Mouse (Mus musculus) liver, adult 2 months (tissue): ENCODE data around the gene Mrln. TPM values are rescaled to one million over a fixed set of nuclear protein-coding genes. Genes with fewer than 3 reads are reported as not detected.
A peak's percentile ranks its signal among the peaks of the same experiment; 100 is the strongest.

ENCODE experiments used
- DNase-seq: peaks from one replicate; pipeline ENCODE4 v3.0.0-alpha.2; 2011; ENCODE audit warnings: low read depth, low spot score; ENCODE audit errors: extremely low read depth
- H3K27ac ChIP-seq: fragments of 200-500 bp; replicated peaks from 2 replicates; pipeline ENCODE4 v1.5.1; 2012; ENCODE audit warnings: low read depth, mild to moderate bottlenecking, control low read depth, inconsistent platforms, low read length; ENCODE audit not compliant: insufficient read depth
- H3K27me3 ChIP-seq: fragments of 200-500 bp; 2 replicates; pipeline ENCODE4 v1.6.1; 2012; ENCODE audit warnings: mild to moderate bottlenecking, moderate library complexity, low read length, inconsistent platforms; ENCODE audit not compliant: control insufficient read depth, insufficient read depth
- H3K36me3 ChIP-seq: fragments of 200-500 bp; 2 replicates; pipeline ENCODE4 v1.6.1; 2012; ENCODE audit warnings: low read length, inconsistent platforms; ENCODE audit not compliant: control insufficient read depth, insufficient read depth
- H3K4me1 ChIP-seq: fragments of 200-500 bp; 2 replicates; pipeline ENCODE4 v1.6.1; 2011; ENCODE audit warnings: low read length; ENCODE audit not compliant: control insufficient read depth, insufficient read depth
- H3K4me3 ChIP-seq: fragments of 200-500 bp; 2 replicates; pipeline ENCODE4 v1.5.1; 2011; ENCODE audit warnings: low read depth, mild to moderate bottlenecking, control low read depth, low read length, moderate library complexity; ENCODE audit not compliant: insufficient read depth
- H3K79me2 ChIP-seq: fragments of 200-500 bp; 2 replicates; pipeline ENCODE4 v1.6.1; 2012; ENCODE audit warnings: inconsistent platforms, mild to moderate bottlenecking, low read length, moderate library complexity; ENCODE audit not compliant: control insufficient read depth, insufficient read depth
- H3K9ac ChIP-seq: fragments of 200-500 bp; 2 replicates; pipeline ENCODE4 v1.6.1; 2012; ENCODE audit warnings: low read depth, mild to moderate bottlenecking, control low read depth, inconsistent platforms, low read length
- CTCF ChIP-seq: fragments of 200-500 bp; IDR thresholded peaks from 2 replicates; pipeline ENCODE4 v1.5.1; 2011; ENCODE audit warnings: low read depth, low read length, control low read depth
- POLR2A ChIP-seq: fragments of 200-500 bp; IDR thresholded peaks from 2 replicates; pipeline ENCODE4 v1.6.1; 2011; ENCODE audit warnings: low read length, control low read depth; ENCODE audit not compliant: insufficient read depth; ENCODE audit errors: extremely low read depth
- WGBS: fragments of 180-500 bp; shearing (Covaris S2); methylation state at CpG from one replicate; pipeline ENCODE4 v1.1.7; 2018; 5-methylcytosine and 5-hydroxymethylcytosine counted together
- polyA plus RNA-seq: library from polyadenylated mRNA; depleted of rRNA; stranded (reverse); fragments of >200 nt; gene quantifications from 2 replicates; pipeline ENCODE4 v1.2.3, GENCODE M21; 2012; rRNA removed
- total RNA-seq: library from RNA; depleted of rRNA; stranded (reverse); fragments of >200 nt; gene quantifications from 2 replicates; pipeline ENCODE4 v1.2.3, GENCODE M21; 2014; rRNA removed

The Mrln gene
- not detected in 2 replicates for total RNA-seq
- not detected in 2 replicates for polyA plus RNA-seq

GRCm38 (mm10) chr10:70204505-70205399 lies at the start of gene Mrln:
TSS of gene Mrln (plus strand) at chr10:70204664.
- 43% methylated on average over 17 of the region's 17 CpGs for WGBS
- Histone ChIP-seq H3K27me3 (no peaks in the 10 kb centered on the region), H3K79me2 (no peaks in the 10 kb centered on the region), H3K4me1 (peaks cover 4% of the 10 kb centered on the region; the same call in 1 of the 2 replicates), H3K36me3 (no peaks in the 10 kb centered on the region), H3K4me3 (no peak within 1 kb of the TSS), H3K27ac (no peak within 1 kb of the TSS), H3K9ac (no peak within 1 kb of the TSS)
- DNase-seq: peak; percentile 42
- TF ChIP-seq POLR2A (no peak), CTCF (no peak)

GRCm38 (mm10) chr10:70156431-70157165 lies 47.9 kb upstream of the Mrln start:
- DNase-seq: no peak
- TF ChIP-seq CTCF (peak; percentile 72), POLR2A (no peak)
- H3K9ac ChIP-seq: no peak overlapping the region
- no peak overlapping the region for H3K27ac ChIP-seq
- no peaks in the 10 kb centered on the region for H3K27me3 ChIP-seq
- no peak overlapping the region for H3K4me3 ChIP-seq
- peaks cover 9% of the 10 kb centered on the region; the same call in 1 of the 2 replicates for H3K36me3 ChIP-seq
- H3K4me1 ChIP-seq: no peaks in the 10 kb centered on the region
- H3K79me2 ChIP-seq: no peaks in the 10 kb centered on the region; the same call in 1 of the 2 replicates
- 91% methylated on average over 3 of the region's 3 CpGs for WGBS

GRCm38 (mm10) chr10:70159651-70160320 lies 44.7 kb upstream of the Mrln start:
- H3K27ac ChIP-seq: no peak overlapping the region
- DNase-seq: no peak
- H3K27me3 ChIP-seq: no peaks in the 10 kb centered on the region
- no peak overlapping the region for H3K4me3 ChIP-seq
- H3K36me3 ChIP-seq: peaks cover 6% of the 10 kb centered on the region; the same call in 1 of the 2 replicates
- no peak for TF ChIP-seq CTCF
- TF ChIP-seq POLR2A: no peak
- no peak overlapping the region for H3K9ac ChIP-seq
- no peaks in the 10 kb centered on the region; the same call in 1 of the 2 replicates for H3K79me2 ChIP-seq
- WGBS: 89% methylated on average over 12 of the region's 12 CpGs
- no peaks in the 10 kb centered on the region for H3K4me1 ChIP-seq

GRCm38 (mm10) chr10:70160811-70161210 lies 43.7 kb upstream of the Mrln start:
- H3K4me3 ChIP-seq: no peak overlapping the region
- peaks cover 2% of the 10 kb centered on the region; the same call in 1 of the 2 replicates for H3K36me3 ChIP-seq
- H3K4me1 ChIP-seq: no peaks in the 10 kb centered on the region
- H3K9ac ChIP-seq: no peak overlapping the region
- H3K79me2 ChIP-seq: no peaks in the 10 kb centered on the region; the same call in 1 of the 2 replicates
- DNase-seq: no peak
- no peak overlapping the region for H3K27ac ChIP-seq
- WGBS: 97% methylated on average over 12 of the region's 12 CpGs
- TF ChIP-seq POLR2A (no peak), CTCF (no peak)
- H3K27me3 ChIP-seq: no peaks in the 10 kb centered on the region

GRCm38 (mm10) chr10:70161504-70161903 lies 43.0 kb upstream of the Mrln start:
- H3K79me2 ChIP-seq: no peaks in the 10 kb centered on the region
- peaks cover 1% of the 10 kb centered on the region; the same call in 1 of the 2 replicates for H3K36me3 ChIP-seq
- no peak overlapping the region for H3K27ac ChIP-seq
- TF ChIP-seq POLR2A: no peak
- no peak for TF ChIP-seq CTCF
- no peak overlapping the region for H3K4me3 ChIP-seq
- H3K9ac ChIP-seq: no peak overlapping the region
- H3K4me1 ChIP-seq: no peaks in the 10 kb centered on the region
- H3K27me3 ChIP-seq: no peaks in the 10 kb centered on the region
- no peak for DNase-seq
- WGBS: 96% methylated on average over 14 of the region's 14 CpGs
